Mouse (Mus musculus) lung, adult 2 months (tissue): Measurements from ENCODE around the gene Mcrip2.

ENCODE experiments used
- CTCF ChIP-seq: fragments of 200-500 bp; IDR thresholded peaks from 2 replicates; pipeline ENCODE4 v1.5.1; 2011; ENCODE audit warnings: mild to moderate bottlenecking, low read length, control low read depth; ENCODE audit not compliant: insufficient read depth
- POLR2A ChIP-seq: fragments of 200-500 bp; IDR thresholded peaks from 2 replicates; pipeline ENCODE4 v1.6.1; 2011; ENCODE audit warnings: low read depth, mild to moderate bottlenecking, control low read depth, low read length, borderline replicate concordance; ENCODE audit errors: extremely low read depth

GRCm38 (mm10) chr17:25868601-25869191 is at the start of gene Mcrip2:
- peak; percentile 13; the same call in 1 of the 2 replicates for TF ChIP-seq POLR2A
- TF ChIP-seq CTCF, result no peak
